In genomic region chr4:149354671-149355070, GRCm38 (mm10) we compare ENCODE assay signal across 19 mouse cellular contexts.
"Had no signal": no experiment of that assay in that cellular context is flagged by ENCODE, and none has a peak within 500 bp of the region (broad histone marks: within the 10 kb centered on the region; RNA-seq: fewer than 3 reads in every experiment).

No protein-coding gene starts in this region.

- DNase-seq: lung, adult 18-20 months; lung, embryonic 14.5 days; lung, postnatal 10 days; lung, postnatal 4 days; midbrain, embryonic 14.5 days; retina, postnatal 1 day; right cerebral cortex, adult 18-20 months; right cerebral cortex, postnatal 25 days; right cerebral cortex, postnatal 4 days; spleen, adult 18-20 months; thymus, adult 18-20 months; thymus, postnatal 14 days; thymus, postnatal 36 days had no signal

- ATAC-seq: midbrain, embryonic 16.5 days had no signal

- H3K4me2 ChIP-seq: lung, embryonic 14.5 days; midbrain, embryonic 12.5 days; neural tube, embryonic 13.5 days; neural tube, embryonic 15.5 days had no signal

- H3K9me3 ChIP-seq: midbrain, embryonic 10.5 days; midbrain, embryonic 12.5 days; neural tube, embryonic 13.5 days; neural tube, embryonic 15.5 days had no signal

- H3K4me3 ChIP-seq: midbrain, embryonic 10.5 days; midbrain, embryonic 12.5 days; myocyte; neural tube, embryonic 13.5 days; neural tube, embryonic 15.5 days had no signal

- H3K4me1 ChIP-seq: midbrain, embryonic 10.5 days; midbrain, embryonic 12.5 days; neural tube, embryonic 13.5 days; neural tube, embryonic 15.5 days had no signal

- H3K27me3 ChIP-seq: midbrain, embryonic 12.5 days; neural tube, embryonic 13.5 days; neural tube, embryonic 15.5 days had no signal

- H3K27ac ChIP-seq: midbrain, embryonic 10.5 days; midbrain, embryonic 12.5 days; neural tube, embryonic 13.5 days; neural tube, embryonic 15.5 days had no signal

- H3K9ac ChIP-seq: lung, embryonic 14.5 days; midbrain, embryonic 12.5 days; neural tube, embryonic 13.5 days; neural tube, embryonic 15.5 days had no signal
